Mouse (Mus musculus) neural tube, postnatal 0 days (tissue): ENCODE data around the gene Taar7a. TPM values are rescaled to one million over a fixed set of nuclear protein-coding genes. Genes with fewer than 3 reads are reported as not detected.

Experiments used
- polyA plus RNA-seq: library from polyadenylated mRNA; unstranded; fragments of >200 nt; fragmentation: Nextera tagmentation; extraction: Ambion mirVana; gene quantifications from 2 replicates; pipeline ENCODE4 v1.2.1, GENCODE M21; 2015

Gene Taar7a
- not detected in 2 replicates for polyA plus RNA-seq

DNA sequence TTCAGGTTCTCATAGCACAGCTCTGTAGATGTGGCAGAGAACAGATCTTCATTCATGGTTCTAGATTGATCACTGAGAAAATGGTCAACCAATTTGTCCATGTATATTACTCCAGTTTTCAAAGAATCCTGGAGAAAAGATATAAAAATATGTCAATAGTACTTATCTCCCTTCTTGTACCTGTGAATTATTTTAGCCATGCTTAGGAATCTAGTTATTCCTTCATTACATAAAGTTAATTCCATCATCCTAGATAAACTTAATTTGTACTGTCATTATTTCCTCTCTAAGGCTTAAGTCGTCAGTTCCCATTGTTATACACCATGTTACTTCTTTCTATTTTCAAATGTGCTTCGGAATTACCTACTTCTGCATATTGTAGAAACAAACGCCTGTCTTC lies at the start of gene Taar7a:
Gene Taar7a (minus strand): TSS at position 101 of the 400 bp plus-strand sequence.

GRCm38 (mm10) chr10:24037314-24037713 lies 44.0 kb upstream of the Taar7a start, which contains the start of gene Taar7e:
TSS of gene Taar7e (plus strand) at chr10:24037614.

GRCm38 (mm10) chr10:24026922-24027321 lies 33.6 kb upstream of the Taar7a start, which contains the start of gene Taar7d:
TSS of gene Taar7d (plus strand) at chr10:24027222.

DNA sequence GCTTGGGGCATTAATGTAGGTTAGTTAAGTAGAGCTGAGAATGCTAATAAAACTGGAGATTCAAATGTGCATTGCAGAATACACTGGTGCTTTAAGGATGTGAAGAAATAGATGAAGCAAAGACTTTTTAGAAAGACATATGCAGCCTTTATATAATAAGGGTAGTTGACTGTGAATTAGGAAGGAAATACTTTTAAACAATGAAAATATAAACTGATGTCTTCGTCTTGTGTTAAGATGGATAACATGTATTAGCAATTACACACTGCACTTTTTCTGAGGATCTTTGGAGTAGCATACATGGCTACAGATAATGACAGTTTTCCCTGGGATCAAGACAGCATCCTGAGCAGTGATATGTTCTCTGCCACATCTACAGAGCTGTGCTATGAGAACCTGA lies 6.4 kb upstream of the Taar7a start, which contains the start of gene Taar7b:
Gene Taar7b (plus strand): TSS at position 301 of the 400 bp plus-strand sequence.

DNA sequence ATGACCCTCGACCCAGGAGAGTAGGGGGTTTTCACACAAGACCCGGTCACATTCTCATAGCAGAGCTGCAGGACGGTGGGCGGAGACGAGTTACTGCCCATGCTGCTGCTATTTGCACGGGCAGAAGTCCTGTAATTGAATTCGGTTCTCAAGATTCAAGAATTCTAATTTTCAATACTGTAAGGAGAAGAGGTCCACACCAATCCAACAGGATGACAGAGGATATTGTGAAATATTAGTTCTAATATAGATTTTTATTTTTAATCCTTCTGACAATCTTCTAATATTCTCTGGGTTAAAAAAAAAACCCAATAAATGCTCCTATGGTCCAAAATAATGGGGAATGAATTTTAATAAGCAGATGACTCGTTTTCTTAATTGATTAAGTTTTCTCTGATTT lies 7.7 kb downstream of the Taar7a start, which contains the start of gene Taar6:
Gene Taar6 (minus strand): TSS at position 101 of the 400 bp plus-strand sequence.

DNA sequence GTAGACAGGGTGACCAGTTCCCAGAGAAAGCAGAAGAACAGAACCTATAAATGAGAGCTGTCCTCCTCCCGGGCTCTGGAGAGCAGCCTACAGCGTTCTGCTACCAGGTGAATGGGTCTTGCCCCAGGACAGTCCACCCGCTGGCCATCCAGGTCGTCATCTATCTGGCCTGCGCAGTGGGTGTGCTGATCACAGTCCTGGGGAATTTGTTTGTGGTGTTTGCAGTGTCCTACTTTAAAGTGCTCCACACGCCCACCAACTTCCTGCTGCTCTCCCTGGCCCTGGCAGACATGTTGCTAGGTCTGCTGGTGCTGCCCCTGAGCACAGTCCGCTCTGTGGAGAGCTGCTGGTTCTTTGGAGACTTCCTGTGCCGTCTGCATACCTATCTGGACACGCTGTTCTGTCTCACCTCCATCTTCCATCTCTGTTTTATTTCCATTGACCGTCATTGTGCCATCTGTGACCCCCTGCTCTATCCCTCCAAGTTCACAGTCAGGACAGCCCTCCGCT lies 22.6 kb downstream of the Taar7a start, which contains the start of gene Taar5:
Gene Taar5 (plus strand): TSS at position 51 of the 510 bp plus-strand sequence.

DNA sequence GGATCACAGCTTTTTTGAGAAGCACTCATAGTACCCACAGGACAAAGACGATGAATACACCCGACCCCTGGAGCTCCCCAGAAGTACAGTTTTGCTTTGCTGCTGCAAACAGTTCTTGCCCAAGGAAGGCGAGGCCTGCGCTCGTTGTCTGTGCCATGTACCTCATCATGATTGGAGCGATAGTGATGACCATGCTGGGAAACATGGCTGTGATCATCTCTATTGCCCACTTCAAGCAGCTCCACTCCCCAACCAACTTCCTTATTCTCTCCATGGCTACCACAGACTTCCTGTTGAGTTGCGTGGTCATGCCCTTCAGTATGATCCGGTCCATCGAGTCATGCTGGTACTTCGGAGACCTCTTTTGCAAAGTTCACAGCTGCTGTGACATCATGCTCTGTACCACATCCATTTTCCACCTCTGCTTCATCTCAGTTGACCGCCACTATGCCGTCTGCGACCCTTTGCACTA lies 32.8 kb downstream of the Taar7a start, which contains the start of gene Taar4:
Gene Taar4 (plus strand): TSS at position 51 of the 472 bp plus-strand sequence.

DNA sequence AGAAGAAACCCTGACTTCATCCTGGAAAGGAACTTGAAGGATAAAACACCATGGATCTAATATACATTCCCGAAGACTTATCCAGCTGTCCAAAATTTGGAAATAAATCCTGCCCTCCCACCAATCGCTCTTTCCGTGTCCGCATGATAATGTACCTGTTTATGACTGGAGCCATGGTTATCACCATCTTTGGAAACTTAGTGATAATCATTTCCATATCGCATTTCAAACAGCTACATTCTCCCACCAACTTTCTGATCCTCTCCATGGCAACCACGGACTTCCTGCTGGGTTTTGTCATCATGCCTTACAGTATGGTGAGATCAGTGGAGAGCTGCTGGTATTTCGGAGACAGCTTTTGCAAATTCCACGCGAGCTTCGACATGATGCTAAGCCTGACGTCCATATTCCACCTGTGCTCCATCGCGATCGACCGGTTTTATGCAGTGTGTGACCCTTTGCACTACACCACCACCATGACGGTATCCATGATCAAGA lies 43.7 kb downstream of the Taar7a start, which contains the start of gene Taar3:
Gene Taar3 (plus strand): TSS at position 51 of the 498 bp plus-strand sequence.

Other genes starting within 250 kb of the Taar7a start
- 107 and 111 TPM in 2 replicates for gene Rps12, start 206.2 kb downstream of the Taar7a start, polyA plus RNA-seq
- gene Slc18b1, start 196.5 kb downstream of the Taar7a start, polyA plus RNA-seq = 12.7 and 13.1 TPM in 2 replicates
- gene Vnn3, start 142.0 kb downstream of the Taar7a start, polyA plus RNA-seq = 0.08 TPM in 1 of 2 replicates, not detected in the other
- 0.48 and 1.0 TPM in 2 replicates for gene Vnn1, start 98.8 kb downstream of the Taar7a start, polyA plus RNA-seq
- gene Taar1, start 73.1 kb downstream of the Taar7a start, polyA plus RNA-seq = not detected in 2 replicates
- 0.25 TPM in 1 of 2 replicates, not detected in the other for gene Taar2, start 54.9 kb downstream of the Taar7a start, polyA plus RNA-seq
- not detected in 2 replicates for gene Taar3, start 43.9 kb downstream of the Taar7a start, polyA plus RNA-seq
- 0.19 TPM in 1 of 2 replicates, not detected in the other for gene Taar4, start 33.0 kb downstream of the Taar7a start, polyA plus RNA-seq
- gene Taar5, start 22.8 kb downstream of the Taar7a start, polyA plus RNA-seq = 0.15 TPM in 1 of 2 replicates, not detected in the other
- not detected in 2 replicates for gene Taar6, start 7.8 kb downstream of the Taar7a start, polyA plus RNA-seq
- not detected in 2 replicates for gene Taar7b, start 6.5 kb upstream of the Taar7a start, polyA plus RNA-seq
- not detected in 2 replicates for gene Taar7d, start 33.7 kb upstream of the Taar7a start, polyA plus RNA-seq
- gene Taar7e, start 44.1 kb upstream of the Taar7a start, polyA plus RNA-seq = not detected in 2 replicates
- gene Taar7f, start 56.0 kb upstream of the Taar7a start, polyA plus RNA-seq = not detected in 2 replicates
- gene Taar8a, start 83.0 kb upstream of the Taar7a start, polyA plus RNA-seq = not detected in 2 replicates
- gene Taar8b, start 98.8 kb upstream of the Taar7a start, polyA plus RNA-seq = not detected in 2 replicates
- not detected in 2 replicates for gene Taar8c, start 108.4 kb upstream of the Taar7a start, polyA plus RNA-seq
- not detected in 2 replicates for gene Taar9, start 116.1 kb upstream of the Taar7a start, polyA plus RNA-seq
- 272 and 281 TPM in 2 replicates for gene Stx7, start 155.8 kb upstream of the Taar7a start, polyA plus RNA-seq
- gene Moxd1, start 230.0 kb upstream of the Taar7a start, polyA plus RNA-seq = 4.5 and 4.6 TPM in 2 replicates